Mouse (Mus musculus): ENCODE measurements around the gene Cxcl16. TPM values are rescaled to one million over a fixed set of nuclear protein-coding genes. Genes with fewer than 3 reads are reported as not detected.
"Not testable (repeated sequence)": the region's sequence is repeated elsewhere in the genome, so short reads cannot be mapped to it uniquely, and the experiment has no call there.

Gene Cxcl16
- total RNA-seq, 1 experiment from 2014 or later = 5.5 TPM

- no peak for DNase-seq
These were observed 6.3 kb downstream of the Cxcl16 start for GRCm38 (mm10) chr11:70453261-70454044.

- peak; percentile 95 for DNase-seq
These were observed 7.8 kb downstream of the Cxcl16 start, which contains the start of gene Med11 for GRCm38 (mm10) chr11:70451797-70452498. Med11 (plus strand) TSS chr11:70451919.

DNA sequence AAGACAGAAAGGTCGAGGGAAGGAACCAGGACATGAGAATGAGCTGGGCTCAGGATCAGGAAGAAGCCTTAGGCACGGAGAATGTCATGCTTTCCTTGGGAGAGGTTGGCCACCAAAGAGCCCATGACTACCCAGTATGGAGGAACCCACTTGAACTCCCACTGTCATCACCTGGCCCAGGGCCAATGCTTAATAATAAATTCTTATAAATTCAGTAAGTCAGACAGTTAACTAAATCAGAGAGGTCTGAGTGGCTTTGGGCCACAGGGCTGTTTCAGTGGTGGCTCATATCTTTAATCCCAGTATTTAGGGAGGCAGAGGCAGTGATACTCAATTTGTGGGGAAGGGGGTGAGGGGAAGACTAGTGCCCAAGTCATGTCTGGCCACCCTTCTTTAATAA lies 8.9 kb downstream of the Cxcl16 start:
- DNase-seq = no peak

DNA sequence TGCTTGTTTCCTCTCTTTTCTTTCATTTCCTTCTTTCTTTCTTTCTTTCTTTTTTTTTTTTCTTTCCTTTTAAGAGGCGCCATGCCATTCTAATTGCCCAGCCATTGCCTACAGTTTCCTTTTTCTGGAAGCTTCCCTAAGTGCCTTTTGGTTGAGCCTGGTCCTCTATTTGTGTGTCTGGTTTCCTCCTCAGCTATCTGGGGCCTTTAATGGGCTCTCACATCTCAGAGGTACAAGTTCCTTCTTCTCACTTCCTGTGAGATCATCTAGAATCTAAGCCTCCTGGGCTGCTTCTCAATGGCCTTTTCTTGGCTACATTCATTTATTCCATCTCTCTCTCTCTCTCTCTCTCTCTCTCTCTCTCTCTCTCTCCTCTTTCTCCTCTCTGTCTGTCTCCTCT lies 12.4 kb downstream of the Cxcl16 start:
- DNase-seq = no peak

DNA sequence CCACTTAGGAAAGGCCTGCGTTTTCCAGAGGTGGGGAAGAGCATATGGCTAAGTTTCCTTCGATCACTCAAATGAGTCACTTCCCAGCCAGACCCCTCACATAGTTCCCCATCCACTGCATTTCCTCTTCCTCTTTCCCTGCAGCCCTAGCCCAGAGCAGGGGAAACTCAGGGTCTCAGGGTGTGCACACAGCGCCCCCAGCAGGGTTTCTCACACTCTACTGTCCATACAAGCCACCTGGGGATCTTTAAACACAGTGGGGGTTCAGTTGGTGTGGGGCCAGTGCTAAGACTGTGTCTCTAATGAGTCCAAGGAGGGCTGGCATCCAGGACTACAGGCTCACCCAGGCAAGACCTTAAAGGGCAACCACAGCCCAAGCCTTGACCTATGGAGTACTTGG lies 13.0 kb downstream of the Cxcl16 start:
- no peak for DNase-seq

DNA sequence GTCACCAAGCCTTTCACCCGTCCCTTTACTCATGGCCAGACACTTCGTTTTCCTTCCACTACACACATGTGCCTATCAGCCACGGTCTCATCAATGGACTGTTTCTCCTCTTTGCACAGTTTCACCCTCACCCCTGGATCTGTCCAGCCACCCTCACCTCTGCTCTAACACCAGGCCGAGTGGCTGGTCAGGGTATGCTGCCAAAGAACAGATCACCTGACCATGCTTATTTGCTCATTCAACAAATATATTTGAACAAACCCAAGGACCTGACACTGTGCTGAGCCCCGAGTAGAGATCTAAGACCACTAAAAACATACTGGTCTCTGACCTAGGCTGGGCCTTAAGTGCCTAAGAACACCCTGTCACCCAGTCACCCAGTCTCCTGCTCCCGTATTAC lies 15.1 kb downstream of the Cxcl16 start:
- DNase-seq = no peak

- DNase-seq = no peak
These were observed 15.8 kb downstream of the Cxcl16 start for GRCm38 (mm10) chr11:70443964-70444363.

DNA sequence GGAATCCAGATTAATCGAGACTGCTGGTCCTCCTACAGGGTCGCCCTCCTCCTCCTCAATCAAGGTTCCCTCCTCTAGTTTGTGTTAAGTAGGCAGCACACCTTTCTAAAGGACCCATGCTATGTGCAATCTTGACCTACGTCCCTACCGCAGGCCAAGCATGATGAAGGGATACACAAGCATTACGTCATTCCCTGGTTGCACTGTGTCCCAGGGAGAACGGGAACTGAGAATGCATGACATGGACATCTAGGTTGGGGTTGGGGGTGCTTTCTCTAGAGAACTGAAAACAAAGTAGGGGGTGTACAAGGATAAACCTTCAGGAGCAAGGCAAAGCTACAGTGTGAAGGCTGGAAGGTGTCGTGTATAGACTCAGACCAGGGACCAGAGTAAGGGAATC lies 17.9 kb downstream of the Cxcl16 start:
- DNase-seq = no peak

- DNase-seq = no peak
These were observed 19.1 kb downstream of the Cxcl16 start for GRCm38 (mm10) chr11:70440637-70441036.

GRCm38 (mm10) chr11:70438728-70439374 lies 20.9 kb downstream of the Cxcl16 start:
- no peak for DNase-seq

GRCm38 (mm10) chr11:70437426-70437825 lies 22.4 kb downstream of the Cxcl16 start:
- no peak for DNase-seq

- DNase-seq = no peak
These were observed 24.3 kb downstream of the Cxcl16 start for GRCm38 (mm10) chr11:70435476-70435875.

GRCm38 (mm10) chr11:70433951-70434350 lies 25.8 kb downstream of the Cxcl16 start:
- no peak for DNase-seq

- no peak for DNase-seq
These were observed 26.2 kb downstream of the Cxcl16 start for GRCm38 (mm10) chr11:70433569-70433943.

DNA sequence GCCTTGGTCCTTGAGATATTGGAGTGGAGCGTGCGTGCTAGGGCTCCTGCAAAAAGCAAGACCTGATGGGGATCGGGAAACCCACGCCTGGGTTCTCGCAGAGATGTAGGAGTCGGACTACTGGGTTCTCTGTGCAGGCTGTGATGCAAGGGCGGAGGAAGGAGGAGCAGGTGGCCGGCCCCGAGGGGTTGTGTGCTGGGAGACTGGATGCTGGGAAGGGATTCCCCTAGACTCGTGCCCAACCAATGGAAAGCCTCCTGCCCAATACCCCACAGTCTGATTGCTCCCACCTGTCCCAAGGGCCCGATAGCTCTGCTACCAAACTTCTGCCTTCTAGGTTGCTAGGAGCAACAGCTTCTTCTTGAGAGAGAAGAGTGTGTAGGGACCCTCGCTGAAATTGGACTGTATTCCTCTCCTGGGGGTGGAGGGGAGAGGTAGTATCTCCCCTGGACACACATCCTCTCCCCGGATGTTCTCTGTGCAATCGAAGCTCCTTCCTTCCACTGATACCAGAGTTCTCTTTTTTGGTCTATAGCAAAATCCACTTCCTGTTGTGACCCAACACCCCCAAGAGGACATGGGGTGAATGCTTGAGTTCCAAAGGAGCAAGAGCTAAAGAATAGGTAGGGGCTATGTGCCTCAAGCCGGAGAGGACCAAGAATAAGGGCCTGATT lies 26.8 kb downstream of the Cxcl16 start:
- no peak for DNase-seq

DNA sequence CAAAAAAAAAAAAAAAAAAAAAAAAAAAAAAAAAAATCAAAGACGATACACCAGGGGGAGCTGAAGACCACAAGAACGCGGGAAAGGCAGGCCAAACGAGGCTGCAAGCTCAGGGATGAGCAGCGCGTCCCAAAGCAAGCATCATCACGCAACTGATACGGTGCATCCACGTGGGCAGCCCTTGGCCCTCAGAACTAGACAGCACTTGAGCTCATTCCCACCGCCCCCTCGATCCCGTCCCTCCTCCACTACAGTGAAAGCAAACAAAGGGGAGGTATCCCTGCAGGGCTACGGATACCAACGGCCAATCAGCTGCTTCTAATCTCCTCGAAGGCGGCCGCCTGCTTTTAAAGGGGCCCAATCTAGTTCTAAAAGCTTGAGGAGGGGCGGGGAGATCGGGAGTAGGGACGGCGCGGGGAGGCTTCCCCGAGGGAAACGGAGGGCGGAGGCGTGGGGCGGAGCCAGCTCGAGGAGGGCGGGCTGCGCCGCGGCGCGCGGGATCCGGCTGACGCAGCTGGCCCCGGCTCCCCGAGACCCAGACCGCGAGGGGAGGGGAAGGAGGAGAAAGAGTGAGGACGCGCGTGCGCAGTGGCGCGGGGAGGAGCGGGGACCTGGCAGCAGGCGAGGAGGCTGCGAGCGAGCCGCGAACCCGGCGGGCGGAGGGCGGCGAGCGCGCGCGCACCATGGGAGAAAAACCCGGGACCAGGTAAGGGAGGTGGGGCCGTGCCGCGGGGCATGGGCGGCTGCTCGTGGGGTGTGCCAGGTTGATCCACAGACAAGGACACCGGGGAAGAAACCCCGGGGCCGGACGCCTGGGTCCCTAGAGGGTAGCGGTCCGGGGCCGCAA lies 27.5 kb downstream of the Cxcl16 start, which contains the start of gene Arrb2:
TSS of gene Arrb2 (plus strand) at position 588 of the 847 bp plus-strand sequence.
- DNase-seq = peak; percentile 100

GRCm38 (mm10) chr11:70431574-70431973 lies 28.2 kb downstream of the Cxcl16 start:
- no peak for DNase-seq

GRCm38 (mm10) chr11:70426598-70426997 lies 33.2 kb downstream of the Cxcl16 start:
- not testable (repeated sequence) for DNase-seq

DNA sequence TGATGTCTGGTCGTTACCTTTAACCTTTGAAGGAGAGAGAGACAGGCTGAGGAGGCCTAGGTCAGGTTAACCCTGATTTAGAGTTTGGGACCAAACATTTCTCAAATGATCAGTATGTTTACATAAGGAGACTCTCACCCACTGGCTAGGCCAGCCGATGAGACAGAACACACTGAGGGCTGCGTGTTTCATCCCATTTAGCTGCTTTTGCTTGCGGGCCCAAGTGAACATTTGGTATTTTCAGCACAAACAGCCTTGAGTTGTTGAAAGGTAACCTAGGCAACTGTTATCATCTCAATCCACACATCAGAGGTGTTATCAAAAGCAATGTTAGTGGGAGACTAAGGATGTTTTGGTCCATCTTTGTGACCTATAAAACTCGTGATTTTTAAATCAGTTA lies 40.3 kb downstream of the Cxcl16 start:
- no peak for DNase-seq

DNA sequence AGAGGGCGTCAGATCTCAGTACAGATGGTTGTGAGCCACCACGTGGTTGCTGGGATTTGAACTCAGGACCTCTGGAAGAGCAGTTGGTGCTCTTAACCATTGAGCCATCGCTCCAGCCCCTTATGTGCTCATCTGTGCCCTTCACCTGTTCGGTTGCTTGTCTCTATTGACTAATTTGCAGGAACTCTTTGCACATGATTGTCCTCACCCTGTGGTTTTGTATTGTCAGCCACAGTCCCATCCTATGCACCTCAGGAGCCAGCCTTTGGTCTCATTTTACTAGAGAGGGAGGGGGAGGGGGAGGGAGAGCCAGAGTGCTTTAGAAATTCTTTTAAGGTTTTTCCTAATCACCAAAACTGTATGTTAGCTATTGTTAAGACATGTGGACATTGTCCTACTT lies 41.6 kb downstream of the Cxcl16 start:
- DNase-seq = no peak

- peak; percentile 60 for DNase-seq
These were observed 45.8 kb downstream of the Cxcl16 start for GRCm38 (mm10) chr11:70413961-70414360.

- DNase-seq = no peak
These were observed 47.2 kb downstream of the Cxcl16 start for GRCm38 (mm10) chr11:70412591-70412990.
